Mouse (Mus musculus): Measurements from ENCODE around the gene Slc7a10. TPM values are rescaled to one million over a fixed set of nuclear protein-coding genes. Genes with fewer than 3 reads are reported as not detected.

Slc7a10 gene
- polyA plus RNA-seq (2017; shearing (Covaris generic)), result 13.5 TPM

DNA sequence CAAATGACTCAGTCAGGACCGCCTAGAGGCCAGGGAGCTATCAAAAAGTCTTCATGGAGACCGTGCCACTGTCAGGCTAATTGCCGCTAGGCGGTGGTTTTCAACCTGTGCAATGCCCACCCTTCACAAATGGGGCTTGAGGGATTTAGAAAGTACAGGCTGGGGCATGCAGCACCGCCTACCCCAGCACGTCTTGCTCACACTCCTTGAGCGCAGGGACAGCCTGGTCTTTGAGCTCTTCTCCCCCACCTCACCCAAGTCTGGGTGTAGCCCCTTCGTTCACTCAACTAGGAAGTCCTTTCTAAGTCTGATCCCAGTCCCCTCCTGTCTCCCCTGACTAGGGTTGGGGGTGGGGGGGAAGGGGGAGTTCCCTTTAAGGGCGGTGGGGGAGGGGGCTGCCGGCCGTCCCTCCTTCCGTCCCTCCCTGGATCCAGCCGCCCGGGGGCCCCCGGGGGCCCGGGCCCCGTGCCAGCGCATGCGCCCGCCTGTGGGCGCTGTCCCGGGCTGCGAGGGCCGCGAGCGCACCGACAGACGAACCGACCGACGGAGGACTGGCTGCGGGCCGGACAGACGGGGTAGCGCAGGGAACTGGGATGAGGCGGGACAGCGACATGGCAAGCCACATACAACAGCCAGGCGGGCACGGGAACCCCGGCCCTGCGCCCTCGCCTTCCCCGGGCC is at the start of gene Slc7a10:
TSS of gene Slc7a10 (plus strand) at position 497 of the 681 bp plus-strand sequence.

DNA sequence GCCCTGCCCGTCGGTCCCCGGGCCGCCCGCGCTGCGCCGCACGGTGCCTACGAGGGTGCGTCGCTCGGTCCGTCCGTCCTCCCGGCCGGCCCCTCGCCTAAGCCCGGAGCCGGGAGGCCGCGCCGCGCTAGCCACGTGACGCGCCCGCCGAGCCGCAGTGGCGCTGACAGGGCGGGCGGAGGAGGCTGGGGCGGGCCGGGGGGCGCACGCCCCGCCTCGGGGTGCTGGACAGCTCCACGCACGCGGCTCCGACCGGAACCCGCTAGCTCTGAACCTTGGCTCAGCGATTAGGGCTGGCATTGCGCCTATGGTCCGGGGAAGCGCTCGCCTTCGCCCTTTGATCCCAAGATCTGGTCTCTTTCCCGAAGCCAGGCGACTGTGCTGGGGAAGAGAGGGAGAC is 29.0 kb downstream of the Slc7a10 start, which contains the start of gene Lrp3:
TSS of gene Lrp3 (minus strand) at position 274 of the 400 bp plus-strand sequence.

Other genes starting within 250 kb of the Slc7a10 start
- 7.0 TPM for gene Cebpg, start 129.8 kb upstream of the Slc7a10 start, polyA plus RNA-seq (2017; shearing (Covaris generic))
- gene Cebpa, start 67.1 kb upstream of the Slc7a10 start, polyA plus RNA-seq (2017; shearing (Covaris generic)), result 0.34 TPM
- 2.6 TPM for gene Lrp3, start 29.1 kb downstream of the Slc7a10 start, polyA plus RNA-seq (2017; shearing (Covaris generic))
- gene Gpatch1, start 132.1 kb downstream of the Slc7a10 start, polyA plus RNA-seq (2017; shearing (Covaris generic)), result 21.9 TPM
- gene Rhpn2, start 147.8 kb downstream of the Slc7a10 start, polyA plus RNA-seq (2017; shearing (Covaris generic)), result 0.12 TPM
- 32.4 TPM for gene Faap24, start 210.5 kb downstream of the Slc7a10 start, polyA plus RNA-seq (2017; shearing (Covaris generic))
- 15.5 TPM for gene Cep89, start 210.7 kb downstream of the Slc7a10 start, polyA plus RNA-seq (2017; shearing (Covaris generic))

Data from activated CD4-positive, CD25-positive, alpha-beta regulatory T cell, adult 9 weeks (primary cell).